Mouse (Mus musculus) 3T3-L1 (cell line): Measurements from ENCODE around the gene Micall2.
"Not testable (repeated sequence)": the region's sequence is repeated elsewhere in the genome, so short reads cannot be mapped to it uniquely, and the experiment has no call there.

Experiments
- DNase-seq: peaks from one replicate; pipeline ENCODE4 v3.0.0-alpha.2; 2015; ENCODE audit warnings: low read depth, low spot score

Gene Micall2

DNA sequence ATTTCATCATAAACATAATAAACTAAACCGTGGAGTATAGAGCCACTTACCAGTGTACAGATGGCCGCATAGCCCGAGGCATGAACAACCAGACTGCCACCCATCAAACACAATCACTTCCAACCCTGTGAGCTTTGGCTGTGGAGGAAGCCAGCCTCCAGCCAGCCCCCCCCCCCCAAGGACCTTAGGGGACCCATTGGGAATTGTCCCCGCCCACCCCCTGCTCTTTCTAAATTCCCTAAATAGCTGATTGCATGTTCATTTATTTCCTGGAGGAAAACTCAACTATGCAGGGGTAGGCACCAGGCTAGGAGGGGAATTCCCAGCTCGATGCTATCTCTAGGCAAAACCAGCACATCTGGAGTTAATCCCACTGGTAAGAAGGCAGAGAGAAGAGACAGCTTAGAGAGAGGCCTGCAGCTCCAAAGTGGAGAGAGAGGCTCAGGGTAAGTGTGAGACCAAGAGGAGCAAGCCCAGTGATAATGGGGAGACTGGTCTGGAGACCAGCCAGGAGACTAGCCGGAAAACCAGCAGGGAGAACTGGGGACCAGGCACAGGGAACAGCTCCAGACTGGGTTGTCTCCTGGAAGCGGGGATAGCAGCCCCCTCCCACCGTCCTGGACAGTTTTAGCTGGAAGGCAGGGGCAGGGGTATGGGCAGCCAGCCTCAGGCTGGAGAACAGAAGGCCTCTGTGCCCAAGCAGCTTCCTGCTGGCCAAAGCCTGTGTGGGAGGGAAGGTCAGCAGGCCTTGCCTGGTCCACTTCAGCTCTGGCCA is 5.2 kb downstream of the Micall2 start:
- peak; percentile 97 for DNase-seq

GRCm38 (mm10) chr5:139727261-139727660 is 8.9 kb downstream of the Micall2 start:
- DNase-seq = no peak

GRCm38 (mm10) chr5:139726186-139726585 is 9.9 kb downstream of the Micall2 start:
- DNase-seq = peak; percentile 68

GRCm38 (mm10) chr5:139724336-139725116 is 11.6 kb downstream of the Micall2 start:
- no peak for DNase-seq

- no peak for DNase-seq
Observed at GRCm38 (mm10) chr5:139723113-139723512, 13.0 kb downstream of the Micall2 start.

- DNase-seq = no peak
Observed at GRCm38 (mm10) chr5:139722709-139723108, 13.4 kb downstream of the Micall2 start.

DNA sequence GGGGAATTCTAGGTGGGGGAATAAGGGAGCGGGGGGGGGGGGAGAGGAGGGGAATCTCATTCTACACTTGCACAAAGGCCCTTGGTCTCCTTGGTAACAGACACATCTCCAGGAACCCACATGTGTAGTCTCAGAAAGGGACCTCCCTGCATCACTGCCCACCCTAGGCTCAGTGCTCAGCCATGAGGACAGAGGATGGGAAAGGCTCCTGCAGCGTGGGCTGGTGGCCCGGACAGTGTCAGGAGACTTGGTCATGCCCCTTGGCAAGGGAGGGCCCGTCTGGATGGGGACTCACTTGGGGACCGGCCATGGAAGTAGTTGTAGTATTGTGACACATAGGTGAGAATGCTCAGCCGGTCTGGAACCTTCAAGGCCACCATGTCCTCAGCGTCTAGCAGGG is 17.2 kb downstream of the Micall2 start:
- DNase-seq = no peak

DNA sequence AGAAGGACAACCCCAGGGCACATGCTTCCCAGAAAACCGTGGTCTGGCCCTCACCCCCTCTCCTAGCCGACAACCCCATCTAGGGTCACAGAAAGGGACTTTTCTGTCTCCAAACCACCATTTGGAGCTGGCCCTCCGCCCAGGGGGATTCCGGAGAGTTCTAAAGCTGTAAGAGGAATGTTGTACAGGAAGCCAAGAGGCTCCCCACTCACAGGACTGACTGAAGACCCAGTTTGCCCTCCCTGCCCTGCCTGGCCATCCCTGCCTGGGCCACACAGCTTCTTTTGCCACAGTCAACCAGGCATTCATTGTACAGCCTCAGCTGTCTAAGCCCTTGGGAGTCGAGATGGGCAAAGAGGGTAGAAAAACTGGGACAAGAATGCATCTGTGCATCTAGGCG is 17.6 kb downstream of the Micall2 start:
- peak; percentile 55 for DNase-seq

DNA sequence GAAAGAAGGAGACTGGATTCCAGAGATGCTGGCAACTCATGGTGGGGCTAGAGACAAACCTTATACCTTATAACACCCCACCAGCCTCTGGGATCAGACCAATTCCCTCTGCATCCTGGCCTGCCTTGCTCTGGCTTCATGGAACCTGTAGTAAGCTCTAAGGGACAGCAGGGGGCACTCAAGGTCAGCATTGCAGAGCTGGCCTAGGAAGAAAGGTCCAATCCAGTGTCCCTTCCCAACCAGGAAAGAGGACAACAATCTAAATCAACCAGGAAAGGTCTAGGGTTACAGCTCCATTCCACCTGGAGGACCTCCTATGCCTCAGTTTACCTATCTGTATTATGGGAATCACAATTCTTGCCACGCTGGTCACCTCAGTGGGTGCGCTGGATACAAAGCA is 18.4 kb downstream of the Micall2 start:
- peak; percentile 82 for DNase-seq

GRCm38 (mm10) chr5:139706496-139706895 is 29.6 kb downstream of the Micall2 start:
- no peak for DNase-seq

DNA sequence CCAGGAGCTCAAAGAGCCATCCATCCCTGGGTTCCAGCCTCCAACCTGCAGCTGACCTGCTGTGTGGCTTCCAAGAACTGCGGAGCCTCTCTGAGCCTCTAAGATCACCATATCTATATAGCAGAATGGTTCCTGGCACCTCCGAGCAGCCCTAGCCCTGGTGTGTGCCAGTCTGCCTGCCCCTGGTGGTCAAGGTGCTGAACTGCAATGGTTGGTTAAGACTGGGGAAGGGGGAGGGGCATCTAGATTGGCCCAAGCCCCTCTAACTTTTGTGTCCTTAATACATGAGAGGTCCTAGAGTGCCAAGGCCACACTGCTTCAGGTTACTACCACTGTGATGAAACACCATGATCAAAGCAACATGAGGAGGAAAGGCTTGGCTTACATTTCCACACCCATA is 33.2 kb downstream of the Micall2 start:
- DNase-seq = peak; percentile 45

DNA sequence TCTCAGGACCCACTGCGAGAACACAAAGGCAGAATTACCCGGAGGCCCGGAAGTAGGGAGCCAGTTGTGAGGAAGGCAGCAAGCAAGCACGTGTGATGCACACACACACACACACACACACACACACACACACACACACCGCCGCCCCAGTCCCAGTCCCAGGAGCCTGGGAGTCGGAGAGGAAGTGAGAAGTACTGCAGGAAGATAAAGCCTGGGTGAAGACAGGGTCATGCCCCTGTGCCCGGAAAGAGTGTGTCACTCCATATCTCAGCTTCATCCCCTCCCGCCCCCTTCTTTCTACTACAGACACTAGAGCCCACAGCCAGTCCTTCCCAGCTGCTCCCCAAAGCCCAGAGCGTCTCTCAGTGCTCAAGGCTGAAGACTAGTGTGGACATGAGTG is 33.9 kb downstream of the Micall2 start:
- no peak for DNase-seq

DNA sequence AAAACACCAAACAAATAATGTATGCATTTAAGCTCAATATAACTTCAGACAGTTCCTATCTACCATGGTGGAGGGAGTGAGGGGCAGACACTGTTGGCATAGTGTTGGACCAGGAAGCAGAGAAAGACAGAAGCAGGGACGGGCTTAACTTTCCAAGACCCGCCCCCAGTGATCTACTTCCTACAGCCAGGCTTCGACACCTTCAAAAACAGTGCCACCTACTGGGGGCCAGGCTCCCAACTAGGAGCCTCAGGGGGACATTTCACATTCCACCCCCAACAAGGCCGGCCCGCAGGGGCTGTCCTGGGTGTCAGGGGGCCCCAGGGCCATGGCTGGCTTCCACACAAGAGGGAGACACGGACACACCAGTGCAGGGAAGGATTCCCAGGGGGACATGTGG is 39.2 kb downstream of the Micall2 start:
- no peak for DNase-seq

GRCm38 (mm10) chr5:139695876-139696275 is 40.3 kb downstream of the Micall2 start:
- not testable (repeated sequence) for DNase-seq

- DNase-seq = no peak
Observed at GRCm38 (mm10) chr5:139694989-139695571, 41.1 kb downstream of the Micall2 start.

- DNase-seq = no peak
Observed at GRCm38 (mm10) chr5:139694292-139694988, 41.7 kb downstream of the Micall2 start.

GRCm38 (mm10) chr5:139690791-139691190 is 45.3 kb downstream of the Micall2 start:
- no peak for DNase-seq

DNA sequence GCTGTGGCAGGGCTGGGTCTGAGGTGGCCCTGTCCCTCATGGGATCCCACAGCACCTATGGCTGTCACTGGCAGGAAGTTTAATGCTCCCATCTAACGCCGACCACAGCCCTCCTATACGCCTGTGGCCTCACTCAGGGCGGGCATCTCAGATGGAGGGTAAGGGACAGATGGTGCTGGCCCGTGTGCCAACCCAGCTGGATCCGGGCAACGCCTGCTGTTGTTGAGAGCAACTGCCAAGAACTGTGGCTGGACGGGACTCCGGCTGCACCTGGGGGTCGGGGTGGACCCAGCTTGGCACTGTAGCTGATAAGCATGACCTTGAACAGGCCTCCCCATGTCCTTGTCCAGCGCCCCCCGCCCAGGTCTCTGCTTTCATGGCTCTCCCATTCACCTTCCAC is 47.8 kb downstream of the Micall2 start:
- DNase-seq = no peak

DNA sequence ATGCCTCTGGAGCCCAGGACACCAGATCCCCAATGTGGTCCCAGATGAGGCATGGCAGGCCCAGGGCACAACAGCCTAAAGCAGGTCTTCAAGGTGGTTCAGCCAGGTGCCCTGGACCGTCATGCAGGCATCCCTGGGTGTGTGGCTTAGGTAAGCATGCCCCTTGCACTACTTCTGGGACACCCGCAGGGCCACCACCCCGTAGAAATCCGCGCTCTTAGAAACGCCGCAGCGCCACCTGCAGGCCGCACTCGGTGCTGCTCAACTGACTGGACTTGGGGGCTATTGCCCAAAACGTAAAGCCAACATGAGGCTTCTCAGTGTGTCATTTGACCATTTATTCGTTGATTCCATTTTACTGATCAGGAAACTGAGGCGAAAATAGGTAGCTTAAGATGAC is 48.5 kb downstream of the Micall2 start:
- no peak for DNase-seq

- no peak for DNase-seq
Observed at GRCm38 (mm10) chr5:139686530-139687249, 49.4 kb downstream of the Micall2 start.

- DNase-seq = no peak
Observed at GRCm38 (mm10) chr5:139683228-139683627, 52.9 kb downstream of the Micall2 start.
